Mouse (Mus musculus): Measurements from ENCODE around the gene Rgs1. TPM values are rescaled to one million over a fixed set of nuclear protein-coding genes. Genes with fewer than 3 reads are reported as not detected.

The Rgs1 gene
- 0.38 TPM in 1 of 2 replicates, not detected in the other for polyA plus RNA-seq (2016; fragmentation: Nextera tagmentation; extraction: Ambion mirVana)

GRCm38 (mm10) chr1:144248923-144249322, at the start of gene Rgs1:
Gene Rgs1 (minus strand): TSS chr1:144249242.
- H3K36me3 ChIP-seq (replicated peaks): no peaks in the 10 kb centered on the region
- H3K4me2 ChIP-seq: no peak within 1 kb of the TSS
- 85% methylated on average over 9 of the region's 9 CpGs for WGBS
- no peaks in the 10 kb centered on the region for H3K4me1 ChIP-seq
- ATAC-seq (ENCODE audit: low FRiP score): no peak
- no peak within 1 kb of the TSS for H3K9ac ChIP-seq
- no peak within 1 kb of the TSS for H3K27ac ChIP-seq
- H3K4me3 ChIP-seq (replicated peaks): no peak within 1 kb of the TSS
- no peaks in the 10 kb centered on the region for H3K27me3 ChIP-seq
- H3K9me3 ChIP-seq: no peaks in the 10 kb centered on the region

GRCm38 (mm10) chr1:144283020-144284014, 34.3 kb upstream of the Rgs1 start:
- Histone ChIP-seq H3K9me3 (no peaks in the 10 kb centered on the region), H3K4me2 (no peak overlapping the region), H3K27ac (no peak overlapping the region), H3K36me3 (replicated peaks) (no peaks in the 10 kb centered on the region), H3K4me3 (replicated peaks) (no peak overlapping the region), H3K9ac (no peak overlapping the region), H3K4me1 (no peaks in the 10 kb centered on the region), H3K27me3 (no peaks in the 10 kb centered on the region)
- WGBS: 88% methylated on average over 3 of the region's 3 CpGs
- no peak for ATAC-seq (ENCODE audit: low FRiP score)

- no peak for ATAC-seq (ENCODE audit: low FRiP score)
- Histone ChIP-seq H3K27me3 (no peaks in the 10 kb centered on the region), H3K4me1 (no peaks in the 10 kb centered on the region), H3K4me2 (no peak overlapping the region), H3K36me3 (replicated peaks) (no peaks in the 10 kb centered on the region), H3K9me3 (no peaks in the 10 kb centered on the region), H3K27ac (no peak overlapping the region), H3K4me3 (replicated peaks) (no peak overlapping the region), H3K9ac (no peak overlapping the region)
- WGBS: 85% methylated on average over 4 of the region's 4 CpGs
Measured at GRCm38 (mm10) chr1:144280056-144280455, 31.0 kb upstream of the Rgs1 start.

- Histone ChIP-seq H3K27ac (no peak overlapping the region), H3K4me2 (no peak overlapping the region), H3K4me1 (no peaks in the 10 kb centered on the region), H3K9ac (no peak overlapping the region), H3K36me3 (replicated peaks) (no peaks in the 10 kb centered on the region), H3K27me3 (no peaks in the 10 kb centered on the region), H3K9me3 (no peaks in the 10 kb centered on the region), H3K4me3 (replicated peaks) (no peak overlapping the region)
- no peak for ATAC-seq (ENCODE audit: low FRiP score)
- 90% methylated on average over 2 of the region's 2 CpGs for WGBS
Measured at GRCm38 (mm10) chr1:144272991-144273390, 23.9 kb upstream of the Rgs1 start.

GRCm38 (mm10) chr1:144269112-144269511, 20.1 kb upstream of the Rgs1 start:
- no peak overlapping the region for H3K4me3 ChIP-seq (replicated peaks)
- no peaks in the 10 kb centered on the region for H3K4me1 ChIP-seq
- no peaks in the 10 kb centered on the region for H3K27me3 ChIP-seq
- 84% methylated on average over 2 of the region's 2 CpGs for WGBS
- H3K36me3 ChIP-seq (replicated peaks): no peaks in the 10 kb centered on the region
- no peak overlapping the region for H3K4me2 ChIP-seq
- ATAC-seq (ENCODE audit: low FRiP score): no peak
- H3K9me3 ChIP-seq: no peaks in the 10 kb centered on the region
- no peak overlapping the region for H3K9ac ChIP-seq
- H3K27ac ChIP-seq: no peak overlapping the region

GRCm38 (mm10) chr1:144267471-144268470, 18.7 kb upstream of the Rgs1 start:
- 72% methylated on average over 3 of the region's 3 CpGs for WGBS
- H3K4me2 ChIP-seq: no peak overlapping the region
- H3K4me3 ChIP-seq (replicated peaks): no peak overlapping the region
- H3K27ac ChIP-seq: no peak overlapping the region
- no peaks in the 10 kb centered on the region for H3K4me1 ChIP-seq
- no peaks in the 10 kb centered on the region for H3K9me3 ChIP-seq
- no peaks in the 10 kb centered on the region for H3K36me3 ChIP-seq (replicated peaks)
- H3K9ac ChIP-seq: no peak overlapping the region
- no peak; the same call in 1 of the 2 replicates for ATAC-seq (ENCODE audit: low FRiP score)
- no peaks in the 10 kb centered on the region for H3K27me3 ChIP-seq

- no peak for ATAC-seq (ENCODE audit: low FRiP score)
- Histone ChIP-seq H3K9ac (no peak overlapping the region), H3K27me3 (no peaks in the 10 kb centered on the region), H3K36me3 (replicated peaks) (no peaks in the 10 kb centered on the region), H3K4me1 (no peaks in the 10 kb centered on the region), H3K9me3 (no peaks in the 10 kb centered on the region), H3K4me3 (replicated peaks) (no peak overlapping the region), H3K27ac (no peak overlapping the region), H3K4me2 (no peak overlapping the region)
- WGBS: 92% methylated on average over 3 of the region's 3 CpGs
Measured at GRCm38 (mm10) chr1:144264000-144264399, 15.0 kb upstream of the Rgs1 start.

GRCm38 (mm10) chr1:144262008-144262407, 13.0 kb upstream of the Rgs1 start:
- no peak overlapping the region for H3K9ac ChIP-seq
- no peaks in the 10 kb centered on the region for H3K4me1 ChIP-seq
- no peak overlapping the region for H3K4me2 ChIP-seq
- no peaks in the 10 kb centered on the region for H3K9me3 ChIP-seq
- no peaks in the 10 kb centered on the region for H3K27me3 ChIP-seq
- no peaks in the 10 kb centered on the region for H3K36me3 ChIP-seq (replicated peaks)
- ATAC-seq (ENCODE audit: low FRiP score): no peak
- no peak overlapping the region for H3K4me3 ChIP-seq (replicated peaks)
- no peak overlapping the region for H3K27ac ChIP-seq

GRCm38 (mm10) chr1:144258779-144259178, 9.7 kb upstream of the Rgs1 start:
- Histone ChIP-seq H3K27ac (no peak overlapping the region), H3K9ac (no peak overlapping the region), H3K4me3 (replicated peaks) (no peak overlapping the region), H3K36me3 (replicated peaks) (no peaks in the 10 kb centered on the region), H3K9me3 (no peaks in the 10 kb centered on the region), H3K27me3 (no peaks in the 10 kb centered on the region), H3K4me1 (no peaks in the 10 kb centered on the region), H3K4me2 (no peak overlapping the region)
- no peak for ATAC-seq (ENCODE audit: low FRiP score)
- 72% methylated on average over 3 of the region's 3 CpGs for WGBS

- Histone ChIP-seq H3K27me3 (no peaks in the 10 kb centered on the region), H3K4me2 (no peak overlapping the region), H3K36me3 (replicated peaks) (no peaks in the 10 kb centered on the region), H3K9ac (no peak overlapping the region), H3K9me3 (no peaks in the 10 kb centered on the region), H3K4me1 (no peaks in the 10 kb centered on the region), H3K4me3 (replicated peaks) (no peak overlapping the region), H3K27ac (no peak overlapping the region)
- ATAC-seq (ENCODE audit: low FRiP score): no peak
- WGBS: 75% methylated on average over 2 of the region's 2 CpGs
Measured at GRCm38 (mm10) chr1:144256556-144257331, 7.7 kb upstream of the Rgs1 start.

- no peak overlapping the region for H3K27ac ChIP-seq
- H3K4me2 ChIP-seq: no peak overlapping the region
- 92% methylated on average over 3 of the region's 3 CpGs for WGBS
- H3K36me3 ChIP-seq (replicated peaks): no peaks in the 10 kb centered on the region
- no peaks in the 10 kb centered on the region for H3K27me3 ChIP-seq
- H3K4me1 ChIP-seq: no peaks in the 10 kb centered on the region
- H3K9ac ChIP-seq: no peak overlapping the region
- no peak overlapping the region for H3K4me3 ChIP-seq (replicated peaks)
- H3K9me3 ChIP-seq: no peaks in the 10 kb centered on the region
- ATAC-seq (ENCODE audit: low FRiP score): no peak
Measured at GRCm38 (mm10) chr1:144248206-144248605, 836 bp downstream of the Rgs1 start.
